Mouse (Mus musculus): Measurements from ENCODE around the gene Lmod2. TPM values are rescaled to one million over a fixed set of nuclear protein-coding genes. Genes with fewer than 3 reads are reported as not detected.

The Lmod2 gene
- polyA plus RNA-seq (2014; fragmentation: Nextera tagmentation; extraction: Ambion mirVana): not detected in 2 replicates

GRCm38 (mm10) chr6:24597500-24597899, at the start of gene Lmod2:
Lmod2 (plus strand) TSS chr6:24597762.
- H3K9me3 ChIP-seq (ENCODE audit: control insufficient read depth, low read length): no peaks in the 10 kb centered on the region
- ATAC-seq (ENCODE audit: insufficient number of reproducible peaks, low FRiP score, low TSS enrichment, low read depth): no peak
- no peak within 1 kb of the TSS for H3K9ac ChIP-seq (ENCODE audit: low read length)
- no peak within 1 kb of the TSS for H3K4me3 ChIP-seq (ENCODE audit: low read depth, low read length)
- H3K27me3 ChIP-seq (ENCODE audit: control insufficient read depth, insufficient read depth, low read length): no peaks in the 10 kb centered on the region
- H3K4me2 ChIP-seq (ENCODE audit: low read depth, severe bottlenecking): no peak within 1 kb of the TSS
- H3K36me3 ChIP-seq (ENCODE audit: control insufficient read depth, insufficient read depth, low read length): no peaks in the 10 kb centered on the region
- no peak within 1 kb of the TSS for H3K27ac ChIP-seq (replicated peaks; ENCODE audit: low read depth, low read length)
- no peaks in the 10 kb centered on the region for H3K4me1 ChIP-seq (ENCODE audit: control insufficient read depth, insufficient read depth, low read length)
- WGBS: 79% methylated on average over 10 of the region's 10 CpGs
- no peak for DNase-seq (ENCODE audit: low spot score)

- H3K4me1 ChIP-seq (ENCODE audit: control insufficient read depth, insufficient read depth, low read length): no peaks in the 10 kb centered on the region
- WGBS: 83% methylated on average over 2 of the region's 2 CpGs
- H3K27me3 ChIP-seq (ENCODE audit: control insufficient read depth, insufficient read depth, low read length): no peaks in the 10 kb centered on the region
- H3K9me3 ChIP-seq (ENCODE audit: control insufficient read depth, low read length): no peaks in the 10 kb centered on the region
- ATAC-seq (ENCODE audit: insufficient number of reproducible peaks, low FRiP score, low TSS enrichment, low read depth): no peak
- H3K4me3 ChIP-seq (ENCODE audit: low read depth, low read length): no peak overlapping the region
- no peak overlapping the region for H3K27ac ChIP-seq (replicated peaks; ENCODE audit: low read depth, low read length)
- H3K4me2 ChIP-seq (ENCODE audit: low read depth, severe bottlenecking): no peak overlapping the region
- DNase-seq (ENCODE audit: low spot score): no peak
- H3K9ac ChIP-seq (ENCODE audit: low read length): no peak overlapping the region
- no peaks in the 10 kb centered on the region for H3K36me3 ChIP-seq (ENCODE audit: control insufficient read depth, insufficient read depth, low read length)
These were observed 47.8 kb upstream of the Lmod2 start for GRCm38 (mm10) chr6:24549801-24550200.

DNA sequence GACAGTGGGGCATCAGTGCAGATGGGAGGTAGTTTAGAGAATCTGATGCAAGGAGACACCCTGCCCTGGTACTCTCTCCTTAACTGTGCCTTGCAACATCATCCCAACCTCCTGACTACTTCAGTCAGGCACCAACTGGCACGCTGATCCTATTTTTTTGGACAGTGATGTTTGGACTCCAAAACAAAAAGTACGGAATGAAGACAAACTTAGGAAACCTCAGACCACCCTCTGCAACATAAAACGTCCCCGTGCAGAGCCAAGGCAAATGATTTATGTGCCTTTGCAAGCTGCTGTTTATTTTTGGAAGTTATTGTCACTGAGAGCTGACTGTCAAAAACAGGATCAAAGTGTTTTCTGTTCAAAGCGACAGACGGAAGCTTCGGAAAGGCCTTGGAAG, 45.5 kb upstream of the Lmod2 start:
- Histone ChIP-seq H3K9ac (ENCODE audit: low read length) (no peak overlapping the region), H3K4me1 (ENCODE audit: control insufficient read depth, insufficient read depth, low read length) (no peaks in the 10 kb centered on the region), H3K27ac (replicated peaks; ENCODE audit: low read depth, low read length) (no peak overlapping the region), H3K4me2 (ENCODE audit: low read depth, severe bottlenecking) (no peak overlapping the region), H3K36me3 (ENCODE audit: control insufficient read depth, insufficient read depth, low read length) (no peaks in the 10 kb centered on the region), H3K4me3 (ENCODE audit: low read depth, low read length) (no peak overlapping the region), H3K9me3 (ENCODE audit: control insufficient read depth, low read length) (no peaks in the 10 kb centered on the region), H3K27me3 (ENCODE audit: control insufficient read depth, insufficient read depth, low read length) (no peaks in the 10 kb centered on the region)
- no peak for ATAC-seq (ENCODE audit: insufficient number of reproducible peaks, low FRiP score, low TSS enrichment, low read depth)
- 69% methylated on average over 7 of the region's 7 CpGs for WGBS
- no peak for DNase-seq (ENCODE audit: low spot score)

GRCm38 (mm10) chr6:24554427-24555086, 43.0 kb upstream of the Lmod2 start:
- 83% methylated on average over 11 of the region's 11 CpGs for WGBS
- ATAC-seq (ENCODE audit: insufficient number of reproducible peaks, low FRiP score, low TSS enrichment, low read depth): no peak
- no peaks in the 10 kb centered on the region for H3K36me3 ChIP-seq (ENCODE audit: control insufficient read depth, insufficient read depth, low read length)

DNA sequence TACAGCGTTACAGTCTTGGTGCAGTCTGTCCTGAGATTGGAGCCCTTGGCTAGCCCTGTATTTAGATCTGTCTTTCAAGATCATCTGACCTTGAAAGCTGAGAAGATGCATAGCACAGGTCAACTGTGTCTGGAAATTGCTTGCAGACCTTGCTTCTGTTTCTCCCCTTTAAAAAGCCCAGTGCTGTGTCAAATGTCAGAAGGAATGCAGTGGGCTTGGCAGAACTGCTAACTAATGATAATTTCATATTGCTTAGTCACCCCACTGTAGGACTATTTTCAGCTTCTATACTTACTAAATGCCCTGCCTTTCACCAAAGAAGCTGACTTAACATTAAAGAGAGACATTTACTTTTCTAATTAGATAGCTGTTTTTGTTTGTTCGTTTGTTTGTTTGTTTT, 42.1 kb upstream of the Lmod2 start:
- no peak overlapping the region for H3K9ac ChIP-seq (ENCODE audit: low read length)
- H3K36me3 ChIP-seq (ENCODE audit: control insufficient read depth, insufficient read depth, low read length): no peaks in the 10 kb centered on the region
- DNase-seq (ENCODE audit: low spot score) (no peak), ATAC-seq (ENCODE audit: insufficient number of reproducible peaks, low FRiP score, low TSS enrichment, low read depth) (no peak)
- WGBS: 78% methylated on average over 2 of the region's 2 CpGs
- no peaks in the 10 kb centered on the region for H3K4me1 ChIP-seq (ENCODE audit: control insufficient read depth, insufficient read depth, low read length)
- H3K4me3 ChIP-seq (ENCODE audit: low read depth, low read length): no peak overlapping the region
- H3K4me2 ChIP-seq (ENCODE audit: low read depth, severe bottlenecking): no peak overlapping the region
- no peak overlapping the region for H3K27ac ChIP-seq (replicated peaks; ENCODE audit: low read depth, low read length)
- no peaks in the 10 kb centered on the region for H3K27me3 ChIP-seq (ENCODE audit: control insufficient read depth, insufficient read depth, low read length)
- no peaks in the 10 kb centered on the region for H3K9me3 ChIP-seq (ENCODE audit: control insufficient read depth, low read length)

More at GRCm38 (mm10) chr6:24554427-24555086, 43.0 kb upstream of the Lmod2 start:
- Histone ChIP-seq H3K27ac (replicated peaks; ENCODE audit: low read depth, low read length) (no peak overlapping the region), H3K4me3 (ENCODE audit: low read depth, low read length) (no peak overlapping the region), H3K4me1 (ENCODE audit: control insufficient read depth, insufficient read depth, low read length) (no peaks in the 10 kb centered on the region), H3K9ac (ENCODE audit: low read length) (no peak overlapping the region), H3K27me3 (ENCODE audit: control insufficient read depth, insufficient read depth, low read length) (no peaks in the 10 kb centered on the region), H3K4me2 (ENCODE audit: low read depth, severe bottlenecking) (no peak overlapping the region), H3K9me3 (ENCODE audit: control insufficient read depth, low read length) (no peaks in the 10 kb centered on the region)
- DNase-seq (ENCODE audit: low spot score): no peak

GRCm38 (mm10) chr6:24564081-24564480, 33.5 kb upstream of the Lmod2 start:
- H3K27ac ChIP-seq (replicated peaks; ENCODE audit: low read depth, low read length): no peak overlapping the region
- WGBS: 77% methylated on average over 9 of the region's 9 CpGs
- no peak overlapping the region for H3K4me2 ChIP-seq (ENCODE audit: low read depth, severe bottlenecking)
- no peaks in the 10 kb centered on the region for H3K4me1 ChIP-seq (ENCODE audit: control insufficient read depth, insufficient read depth, low read length)
- DNase-seq (ENCODE audit: low spot score) (no peak), ATAC-seq (ENCODE audit: insufficient number of reproducible peaks, low FRiP score, low TSS enrichment, low read depth) (no peak)
- no peak overlapping the region for H3K4me3 ChIP-seq (ENCODE audit: low read depth, low read length)
- H3K27me3 ChIP-seq (ENCODE audit: control insufficient read depth, insufficient read depth, low read length): no peaks in the 10 kb centered on the region
- H3K9ac ChIP-seq (ENCODE audit: low read length): no peak overlapping the region
- no peaks in the 10 kb centered on the region for H3K36me3 ChIP-seq (ENCODE audit: control insufficient read depth, insufficient read depth, low read length)
- no peaks in the 10 kb centered on the region for H3K9me3 ChIP-seq (ENCODE audit: control insufficient read depth, low read length)

- no peaks in the 10 kb centered on the region for H3K36me3 ChIP-seq (ENCODE audit: control insufficient read depth, insufficient read depth, low read length)
- H3K9me3 ChIP-seq (ENCODE audit: control insufficient read depth, low read length): no peaks in the 10 kb centered on the region
- no peak overlapping the region for H3K4me3 ChIP-seq (ENCODE audit: low read depth, low read length)
- no peak overlapping the region for H3K9ac ChIP-seq (ENCODE audit: low read length)
- H3K4me1 ChIP-seq (ENCODE audit: control insufficient read depth, insufficient read depth, low read length): no peaks in the 10 kb centered on the region
- no peak for ATAC-seq (ENCODE audit: insufficient number of reproducible peaks, low FRiP score, low TSS enrichment, low read depth)
- WGBS: 86% methylated on average over 1 of the region's 1 CpGs
- H3K4me2 ChIP-seq (ENCODE audit: low read depth, severe bottlenecking): no peak overlapping the region
- no peak for DNase-seq (ENCODE audit: low spot score)
- no peaks in the 10 kb centered on the region for H3K27me3 ChIP-seq (ENCODE audit: control insufficient read depth, insufficient read depth, low read length)
- no peak overlapping the region for H3K27ac ChIP-seq (replicated peaks; ENCODE audit: low read depth, low read length)
These were observed 32.7 kb upstream of the Lmod2 start for GRCm38 (mm10) chr6:24564886-24565285.

DNA sequence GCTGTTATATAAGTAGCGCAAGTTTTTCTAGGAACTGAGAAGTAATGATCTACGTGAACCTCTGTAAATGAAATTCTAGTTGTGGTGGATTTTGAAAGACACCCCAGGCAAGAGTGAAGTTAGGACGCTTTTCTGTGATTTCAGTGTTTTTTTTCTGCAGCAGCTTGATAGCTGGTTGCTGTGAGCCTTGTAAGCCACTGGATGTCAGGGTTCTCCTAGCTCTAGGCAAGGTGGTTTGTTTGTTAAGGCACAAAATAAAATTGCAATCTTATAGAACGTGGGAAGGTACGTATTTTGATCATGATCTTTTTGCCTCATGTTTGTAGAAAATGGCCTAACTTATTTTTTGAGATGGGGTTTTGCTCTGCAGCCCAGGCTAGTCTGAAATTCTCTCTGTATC, 28.6 kb upstream of the Lmod2 start:
- Histone ChIP-seq H3K9ac (ENCODE audit: low read length) (no peak overlapping the region), H3K36me3 (ENCODE audit: control insufficient read depth, insufficient read depth, low read length) (no peaks in the 10 kb centered on the region), H3K4me3 (ENCODE audit: low read depth, low read length) (no peak overlapping the region), H3K4me1 (ENCODE audit: control insufficient read depth, insufficient read depth, low read length) (no peaks in the 10 kb centered on the region), H3K27me3 (ENCODE audit: control insufficient read depth, insufficient read depth, low read length) (no peaks in the 10 kb centered on the region), H3K27ac (replicated peaks; ENCODE audit: low read depth, low read length) (no peak overlapping the region), H3K9me3 (ENCODE audit: control insufficient read depth, low read length) (no peaks in the 10 kb centered on the region), H3K4me2 (ENCODE audit: low read depth, severe bottlenecking) (no peak overlapping the region)
- DNase-seq (ENCODE audit: low spot score) (no peak), ATAC-seq (ENCODE audit: insufficient number of reproducible peaks, low FRiP score, low TSS enrichment, low read depth) (no peak)
- WGBS: 83% methylated on average over 5 of the region's 5 CpGs

DNA sequence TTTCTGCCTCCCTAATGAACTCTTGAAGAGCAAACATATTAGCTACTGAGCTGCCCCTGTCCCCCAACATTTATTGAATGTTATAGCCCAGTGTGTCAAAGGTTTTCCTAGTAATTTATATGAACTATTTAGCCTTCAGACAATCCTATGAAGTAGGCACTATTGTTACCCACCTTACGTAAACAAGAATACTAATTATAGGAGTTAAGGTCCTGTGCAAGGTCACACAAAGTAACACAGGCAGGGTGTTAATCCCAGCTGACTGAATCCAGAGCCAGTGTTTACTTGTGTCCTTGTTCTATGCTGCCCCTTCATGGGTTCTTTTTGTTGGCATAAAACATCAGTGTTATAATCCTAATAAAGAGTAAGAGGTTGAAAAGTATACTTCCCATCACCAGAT, 27.9 kb upstream of the Lmod2 start:
- Histone ChIP-seq H3K9ac (ENCODE audit: low read length) (no peak overlapping the region), H3K9me3 (ENCODE audit: control insufficient read depth, low read length) (no peaks in the 10 kb centered on the region), H3K4me3 (ENCODE audit: low read depth, low read length) (no peak overlapping the region), H3K27me3 (ENCODE audit: control insufficient read depth, insufficient read depth, low read length) (no peaks in the 10 kb centered on the region), H3K36me3 (ENCODE audit: control insufficient read depth, insufficient read depth, low read length) (no peaks in the 10 kb centered on the region), H3K4me1 (ENCODE audit: control insufficient read depth, insufficient read depth, low read length) (no peaks in the 10 kb centered on the region), H3K4me2 (ENCODE audit: low read depth, severe bottlenecking) (no peak overlapping the region), H3K27ac (replicated peaks; ENCODE audit: low read depth, low read length) (no peak overlapping the region)
- DNase-seq (ENCODE audit: low spot score) (no peak), ATAC-seq (ENCODE audit: insufficient number of reproducible peaks, low FRiP score, low TSS enrichment, low read depth) (no peak)
- WGBS: 44% methylated on average over 1 of the region's 1 CpGs
